18 mouse cellular contexts compared by ENCODE assay signal in the genomic region with DNA sequence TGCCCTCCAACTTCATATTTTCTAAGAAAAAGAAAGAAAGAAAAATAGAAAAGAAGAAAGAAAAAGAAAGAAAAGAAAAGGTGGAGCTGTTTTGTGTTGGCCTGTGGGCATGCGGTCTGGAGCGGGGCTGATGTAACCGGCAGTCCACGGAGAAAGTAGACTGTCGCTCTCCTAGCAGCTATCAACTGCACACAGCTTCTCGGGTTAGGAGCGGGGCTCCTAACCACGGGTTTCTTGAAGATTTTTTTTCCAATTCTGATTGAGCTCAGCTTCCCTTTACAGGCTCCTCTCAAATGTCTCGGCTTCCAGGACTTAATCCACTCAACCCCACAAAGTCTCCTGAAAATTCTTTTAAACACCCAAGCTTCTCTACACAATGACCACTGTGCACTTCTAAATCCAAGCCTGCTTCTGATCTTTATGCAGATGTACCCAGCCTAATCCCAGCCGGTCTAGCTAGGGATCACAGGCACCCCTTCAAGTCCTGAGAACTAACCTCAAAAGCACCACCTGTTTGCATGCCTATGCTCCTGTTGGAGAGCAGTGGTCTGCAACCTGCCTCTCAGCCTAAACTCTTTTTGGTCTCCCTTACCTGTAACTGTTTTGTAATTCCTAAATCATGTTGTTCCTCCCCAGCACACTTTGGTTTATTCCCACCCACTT. TPM values are rescaled to one million over a fixed set of nuclear protein-coding genes. Genes with fewer than 3 reads are reported as not detected.
DNase-seq lines count a peak whose midpoint lies in the region; ATAC-seq lines count a peak whose summit lies in the region.
"Had no signal": no experiment of that assay in that cellular context is flagged by ENCODE, and none has a peak within 500 bp of the region (broad histone marks: within the 10 kb centered on the region; RNA-seq: fewer than 3 reads in every experiment).

No protein-coding gene starts in this region.

- no peak overlapping the region for H3K4me3 ChIP-seq in forebrain, embryonic 11.5 days (ENCODE audit: low read depth, low read length)
- no peak overlapping the region for H3K4me3 ChIP-seq in forebrain, embryonic 15.5 days
- no peak overlapping the region for H3K4me3 ChIP-seq in liver, embryonic 15.5 days (replicated peaks)
- H3K4me3 ChIP-seq: heart, adult 2 months; limb, embryonic 10.5 days; lung, embryonic 15.5 days; neural tube, embryonic 12.5 days had no signal

- H3K4me2 ChIP-seq in forebrain, embryonic 11.5 days (ENCODE audit: low read depth, low read length, severe bottlenecking): no peak overlapping the region
- no peak overlapping the region for H3K4me2 ChIP-seq in forebrain, embryonic 15.5 days (replicated peaks)
- H3K4me2 ChIP-seq in liver, embryonic 15.5 days: peak overlapping the region; percentile 39
- H3K4me2 ChIP-seq: lung, embryonic 15.5 days; neural tube, embryonic 12.5 days had no signal

- peaks cover 6% of the 10 kb centered on the region; the same call in 1 of the 2 replicates for H3K4me1 ChIP-seq in forebrain, embryonic 11.5 days (replicated peaks; ENCODE audit: control insufficient read depth, insufficient read depth, low read length)
- peaks cover 5% of the 10 kb centered on the region; the same call in 1 of the 2 replicates for H3K4me1 ChIP-seq in forebrain, embryonic 15.5 days
- peaks cover 18% of the 10 kb centered on the region for H3K4me1 ChIP-seq in liver, embryonic 15.5 days (replicated peaks)
- H3K4me1 ChIP-seq: limb, embryonic 10.5 days; neural tube, embryonic 12.5 days had no signal

- no peaks in the 10 kb centered on the region for H3K27me3 ChIP-seq in forebrain, embryonic 11.5 days (ENCODE audit: control insufficient read depth, insufficient read depth, low read length)
- H3K27me3 ChIP-seq in forebrain, embryonic 15.5 days: no peaks in the 10 kb centered on the region
- no peaks in the 10 kb centered on the region for H3K27me3 ChIP-seq in liver, embryonic 15.5 days
- H3K27me3 ChIP-seq: lung, embryonic 15.5 days; neural tube, embryonic 12.5 days had no signal

- ATAC-seq in forebrain, embryonic 11.5 days (replicated peaks; ENCODE audit: low FRiP score): no peak
- ATAC-seq in forebrain, embryonic 15.5 days (replicated peaks): no peak
- ATAC-seq in liver, embryonic 15.5 days (ENCODE audit: insufficient read depth): peak; percentile 88

- H3K9ac ChIP-seq in forebrain, embryonic 11.5 days (ENCODE audit: low read length): no peak overlapping the region
- H3K9ac ChIP-seq in forebrain, embryonic 15.5 days (replicated peaks): no peak overlapping the region
- no peak overlapping the region for H3K9ac ChIP-seq in liver, embryonic 15.5 days
- H3K9ac ChIP-seq: lung, embryonic 15.5 days; neural tube, embryonic 12.5 days had no signal

- no peak for DNase-seq in forebrain, embryonic 11.5 days (ENCODE audit: low spot score)
- peak; percentile 69 for DNase-seq in 416B (ENCODE audit: low read depth)
- DNase-seq in c-Kit-positive CD71-positive TER-119-positive erythroid progenitor cells, embryonic 14.5 days (ENCODE audit: low spot score): peak; percentile 52
- no peak for DNase-seq in left cerebral cortex, postnatal 14 days (ENCODE audit: low spot score in 2 of 2)
- DNase-seq in cerebellum, postnatal 14 days: no peak
- no peak for DNase-seq in cerebellum, postnatal 4 days (ENCODE audit: low spot score in 2 of 2)
- DNase-seq: adrenal gland, postnatal 36 days; cerebellum, adult 11-12 months; heart, adult 2 months; kidney, postnatal 10 days; layer of hippocampus, adult 9-11 months; spleen, adult 18-20 months; thymus, postnatal 14 days had no signal

- intact Hi-C loops in left cerebral cortex, postnatal 14 days (cut with DNase I): no loop called here

- H3K27ac ChIP-seq in forebrain, embryonic 11.5 days (ENCODE audit: low read depth, low read length): 0 out of 2 replicates have a peak overlapping the region, but pooled peaks have one; percentile 31
- H3K27ac ChIP-seq in forebrain, embryonic 15.5 days (replicated peaks): no peak overlapping the region
- H3K27ac ChIP-seq in liver, embryonic 15.5 days (replicated peaks): no peak overlapping the region
- H3K27ac ChIP-seq: heart, adult 2 months; limb, embryonic 10.5 days; lung, embryonic 15.5 days; neural tube, embryonic 12.5 days had no signal

- no peaks in the 10 kb centered on the region for H3K9me3 ChIP-seq in forebrain, embryonic 11.5 days (ENCODE audit: control insufficient read depth, low read length)
- H3K9me3 ChIP-seq in forebrain, embryonic 15.5 days: no peaks in the 10 kb centered on the region
- no peaks in the 10 kb centered on the region for H3K9me3 ChIP-seq in liver, embryonic 15.5 days (replicated peaks)
- H3K9me3 ChIP-seq: limb, embryonic 10.5 days; lung, embryonic 15.5 days; neural tube, embryonic 12.5 days had no signal

- WGBS in forebrain, embryonic 11.5 days: 29% methylated on average over 10 of the region's 10 CpGs
- 34% methylated on average over 10 of the region's 10 CpGs for WGBS in forebrain, embryonic 15.5 days
- WGBS in liver, embryonic 15.5 days (ENCODE audit: insufficient replicate concordance): 25% methylated on average over 10 of the region's 10 CpGs

- no peaks in the 10 kb centered on the region for H3K36me3 ChIP-seq in forebrain, embryonic 11.5 days (ENCODE audit: control insufficient read depth, insufficient read depth, low read length)
- peaks cover 3% of the 10 kb centered on the region; the same call in 1 of the 2 replicates for H3K36me3 ChIP-seq in forebrain, embryonic 15.5 days
- 0 out of 2 replicates have a peak, but pooled peaks cover 7% of the 10 kb centered on the region for H3K36me3 ChIP-seq in liver, embryonic 15.5 days (replicated peaks)

RNA-seq across cellular contexts. Expression of gene Chd6, which starts 42.6 kb away (rescaled TPM):
- 39.8 and 45.2 TPM in 2 replicates for polyA plus RNA-seq in forebrain, embryonic 11.5 days (2014; fragmentation: Nextera tagmentation; extraction: Ambion mirVana)
- polyA plus RNA-seq in forebrain, embryonic 15.5 days (2015; fragmentation: Nextera tagmentation; extraction: Ambion mirVana): 39.5 and 40.5 TPM in 2 replicates
- polyA plus RNA-seq in liver, embryonic 15.5 days (2015; fragmentation: Nextera tagmentation; extraction: Ambion mirVana): 3.5 and 3.7 TPM in 2 replicates
- total RNA-seq in left cerebral cortex, postnatal 14 days (2021): 10 to 100 TPM; 53.6 to 64.2 TPM

Comparison
In these comparisons a context has a peak if more than half of its experiments do, and no peak if none do; other contexts are left out.
1. DNase-seq: peak in 416B (single experiment) and c-Kit-positive CD71-positive TER-119-positive erythroid progenitor cells, embryonic 14.5 days (single experiment); none in forebrain, embryonic 11.5 days (single experiment), left cerebral cortex, postnatal 14 days (0 of 2), cerebellum, postnatal 14 days (0 of 2) and cerebellum, postnatal 4 days (0 of 2).